Mouse (Mus musculus) gastrocnemius, postnatal 36 days (tissue): ENCODE data around the gene Ccdc103. TPM values are rescaled to one million over a fixed set of nuclear protein-coding genes. Genes with fewer than 3 reads are reported as not detected.

Experiments
- DNase-seq, 2 experiments: peaks; one replicate each; pipeline ENCODE4 v3.0.0; 2022
- intact Hi-C: fragments of 180-260 bp; cut with DNase I; formaldehyde crosslinking; loops from one replicate; pipeline ENCODE4 v1.15.1; 2025
- total RNA-seq, 2 experiments: library from RNA; stranded (reverse); gene quantifications; 2 replicates each; pipeline ENCODE4 v1.2.3; 2021

Ccdc103 gene
- total RNA-seq, 2 experiments from 2014 or later, result not detected

- intact Hi-C loops, result no loop called here
- no peak for DNase-seq
Observed at GRCm38 (mm10) chr11:102888135-102888534, 7.1 kb downstream of the Ccdc103 start.

- intact Hi-C loops, result no loop called here
- DNase-seq, result no peak
Observed at GRCm38 (mm10) chr11:102890096-102890495, 9.1 kb downstream of the Ccdc103 start.

- peak; percentile 43 to 44 for DNase-seq
- intact Hi-C loops, result no loop called here
Observed at GRCm38 (mm10) chr11:102893015-102893651, 12.1 kb downstream of the Ccdc103 start.

- intact Hi-C loops, result loop anchor here (5.0 kb wide), 1 partner anchor 158 kb away; no protein-coding TSS in a partner anchor
- no peak for DNase-seq
Observed at GRCm38 (mm10) chr11:102894716-102895115, 13.7 kb downstream of the Ccdc103 start.

GRCm38 (mm10) chr11:102895779-102896178 is 14.8 kb downstream of the Ccdc103 start:
- DNase-seq, result no peak
- intact Hi-C loops, result loop anchor here (5.0 kb wide), 1 partner anchor 157 kb away; no protein-coding TSS in a partner anchor

- intact Hi-C loops, result loop anchor here (5.0 kb wide), 1 partner anchor 156 kb away; no protein-coding TSS in a partner anchor
Observed at GRCm38 (mm10) chr11:102896641-102897040, 15.6 kb downstream of the Ccdc103 start.

GRCm38 (mm10) chr11:102898408-102898807 is 17.4 kb downstream of the Ccdc103 start:
- no peak for DNase-seq
- intact Hi-C loops, result loop anchor here (5.0 kb wide), 1 partner anchor 154 kb away; no protein-coding TSS in a partner anchor

More at GRCm38 (mm10) chr11:102896641-102897040, 15.6 kb downstream of the Ccdc103 start:
- no peak for DNase-seq

- intact Hi-C loops, result no loop called here
- peak; percentile 55 to 74 for DNase-seq
Observed at GRCm38 (mm10) chr11:102900763-102901162, 19.8 kb downstream of the Ccdc103 start, which contains the start of gene Gfap. TSS of gene Gfap (minus strand) at chr11:102900912.

- intact Hi-C loops, result no loop called here
- DNase-seq, result no peak
Observed at GRCm38 (mm10) chr11:102901199-102901598, 20.2 kb downstream of the Ccdc103 start.

GRCm38 (mm10) chr11:102902107-102902506 is 21.1 kb downstream of the Ccdc103 start:
- intact Hi-C loops, result no loop called here
- no peak for DNase-seq

GRCm38 (mm10) chr11:102903654-102904053 is 22.6 kb downstream of the Ccdc103 start:
- intact Hi-C loops, result no loop called here
- DNase-seq, result peak in 1 of 2 experiments; percentile 6

- intact Hi-C loops, result no loop called here
- DNase-seq, result no peak
Observed at GRCm38 (mm10) chr11:102911376-102911775, 30.4 kb downstream of the Ccdc103 start.

GRCm38 (mm10) chr11:102915380-102915779 is 34.4 kb downstream of the Ccdc103 start:
- DNase-seq, result no peak
- intact Hi-C loops, result no loop called here

GRCm38 (mm10) chr11:102918077-102918476 is 37.1 kb downstream of the Ccdc103 start:
- no peak for DNase-seq
- intact Hi-C loops, result no loop called here

GRCm38 (mm10) chr11:102921491-102921890 is 40.5 kb downstream of the Ccdc103 start:
- DNase-seq, result no peak
- intact Hi-C loops, result no loop called here

- intact Hi-C loops, result no loop called here
- peak; percentile 85 to 90 for DNase-seq
Observed at GRCm38 (mm10) chr11:102924557-102925350, 43.8 kb downstream of the Ccdc103 start, which contains the start of gene Kif18b. TSS of gene Kif18b (minus strand) at chr11:102925124.

- no peak for DNase-seq
- intact Hi-C loops, result no loop called here
Observed at GRCm38 (mm10) chr11:102925351-102925717, 44.3 kb downstream of the Ccdc103 start.

- DNase-seq, result no peak
Observed at GRCm38 (mm10) chr11:102930672-102931071, 49.7 kb downstream of the Ccdc103 start.

More at GRCm38 (mm10) chr11:102930672-102931071, 49.7 kb downstream of the Ccdc103 start:
- intact Hi-C loops, result no loop called here
